Mouse (Mus musculus): ENCODE data around the gene Vamp2. TPM values are rescaled to one million over a fixed set of nuclear protein-coding genes. Genes with fewer than 3 reads are reported as not detected.

Vamp2 gene
- polyA plus RNA-seq (2017; shearing (Covaris generic)), result 139 TPM

GRCm38 (mm10) chr11:69088103-69088855 is at the start of gene Vamp2:
TSS of gene Vamp2 (plus strand) at chr11:69088490.

GRCm38 (mm10) chr11:69045531-69046394 is 42.5 kb upstream of the Vamp2 start, which contains the start of gene Aurkb:
TSS of gene Aurkb (plus strand) at chr11:69045647.

GRCm38 (mm10) chr11:69059357-69059974 is 28.8 kb upstream of the Vamp2 start, which contains the start of gene Borcs6:
TSS of gene Borcs6 (plus strand) at chr11:69059717.

GRCm38 (mm10) chr11:69070590-69071222 is 17.6 kb upstream of the Vamp2 start, which contains the start of gene Tmem107:
TSS of gene Tmem107 (plus strand) at chr11:69070806.

GRCm38 (mm10) chr11:69094697-69095429 is 6.6 kb downstream of the Vamp2 start, which contains the start of gene Per1:
TSS of gene Per1 (plus strand) at chr11:69095217.

GRCm38 (mm10) chr11:69120221-69121000 is 32.1 kb downstream of the Vamp2 start, which contains the start of gene Hes7:
TSS of gene Hes7 (plus strand) at chr11:69120404.

GRCm38 (mm10) chr11:69122336-69122951 is 34.2 kb downstream of the Vamp2 start, which contains the start of gene 9130213A22Rik:
TSS of gene 9130213A22Rik (minus strand) at chr11:69122589.

GRCm38 (mm10) chr11:69125852-69125918 is 37.4 kb downstream of the Vamp2 start, which contains the start of gene Aloxe3:
TSS of gene Aloxe3 (plus strand) at chr11:69125896.

Other genes starting within 250 kb of the Vamp2 start
- 61.1 TPM for gene Ndel1, start 216.6 kb upstream of the Vamp2 start, polyA plus RNA-seq (2017; shearing (Covaris generic))
- not detected for gene Rnf222, start 199.9 kb upstream of the Vamp2 start, polyA plus RNA-seq (2017; shearing (Covaris generic))
- 809 TPM for gene Rpl26, start 186.9 kb upstream of the Vamp2 start, polyA plus RNA-seq (2017; shearing (Covaris generic))
- gene Odf4, start 161.4 kb upstream of the Vamp2 start, polyA plus RNA-seq (2017; shearing (Covaris generic)), result not detected
- 0.17 TPM for gene Arhgef15, start 131.0 kb upstream of the Vamp2 start, polyA plus RNA-seq (2017; shearing (Covaris generic))
- 9.9 TPM for gene Slc25a35, start 120.4 kb upstream of the Vamp2 start, polyA plus RNA-seq (2017; shearing (Covaris generic))
- 37.1 TPM for gene Rangrf, start 113.3 kb upstream of the Vamp2 start, polyA plus RNA-seq (2017; shearing (Covaris generic))
- 3.8 TPM for gene Pfas, start 80.0 kb upstream of the Vamp2 start, polyA plus RNA-seq (2017; shearing (Covaris generic))
- gene Ctc1, start 72.6 kb upstream of the Vamp2 start, polyA plus RNA-seq (2017; shearing (Covaris generic)), result 23.1 TPM
- 4.2 TPM for gene Aurkb, start 42.8 kb upstream of the Vamp2 start, polyA plus RNA-seq (2017; shearing (Covaris generic))
- 7.2 TPM for gene Borcs6, start 28.8 kb upstream of the Vamp2 start, polyA plus RNA-seq (2017; shearing (Covaris generic))
- 1.7 TPM for gene Tmem107, start 17.7 kb upstream of the Vamp2 start, polyA plus RNA-seq (2017; shearing (Covaris generic))
- 8.9 TPM for gene Per1, start 6.7 kb downstream of the Vamp2 start, polyA plus RNA-seq (2017; shearing (Covaris generic))
- not detected for gene Hes7, start 31.9 kb downstream of the Vamp2 start, polyA plus RNA-seq (2017; shearing (Covaris generic))
- not detected for gene 9130213A22Rik, start 34.1 kb downstream of the Vamp2 start, polyA plus RNA-seq (2017; shearing (Covaris generic))
- 0.08 TPM for gene Aloxe3, start 37.4 kb downstream of the Vamp2 start, polyA plus RNA-seq (2017; shearing (Covaris generic))
- gene Alox12b, start 68.5 kb downstream of the Vamp2 start, polyA plus RNA-seq (2017; shearing (Covaris generic)), result not detected
- 3.2 TPM for gene Alox8, start 109.4 kb downstream of the Vamp2 start, polyA plus RNA-seq (2017; shearing (Covaris generic))
- 0.19 TPM for gene Gucy2e, start 148.5 kb downstream of the Vamp2 start, polyA plus RNA-seq (2017; shearing (Covaris generic))
- 8.7 TPM for gene Cntrob, start 235.3 kb downstream of the Vamp2 start, polyA plus RNA-seq (2017; shearing (Covaris generic))
- 96.9 TPM for gene Trappc1, start 235.5 kb downstream of the Vamp2 start, polyA plus RNA-seq (2017; shearing (Covaris generic))
- gene Kcnab3, start 237.8 kb downstream of the Vamp2 start, polyA plus RNA-seq (2017; shearing (Covaris generic)), result 1.4 TPM